Mouse (Mus musculus): ENCODE measurements around the gene Pfn1. TPM values are rescaled to one million over a fixed set of nuclear protein-coding genes. Genes with fewer than 3 reads are reported as not detected.

The Pfn1 gene
- polyA plus RNA-seq, 1 experiment from 2014 or later: 2,132 TPM

- Histone ChIP-seq H3K27ac (no peak overlapping the region), H3K27me3 (ENCODE audit: low read depth, poor library complexity, severe bottlenecking) (no peaks in the 10 kb centered on the region), H3K4me3 (no peak overlapping the region), H3K9me3 (replicated peaks) (no peaks in the 10 kb centered on the region), H3K4me1 (no peaks in the 10 kb centered on the region), H3K36me3 (peaks cover 3% of the 10 kb centered on the region)
- WGBS: 100% methylated on average over 1 of the region's 1 CpGs
- no peak for DNase-seq (ENCODE audit: low spot score)
Measured at GRCm38 (mm10) chr11:70637764-70638163, 16.7 kb downstream of the Pfn1 start.

GRCm38 (mm10) chr11:70635601-70636000 is 18.8 kb downstream of the Pfn1 start:
- no peaks in the 10 kb centered on the region for H3K27me3 ChIP-seq (ENCODE audit: low read depth, poor library complexity, severe bottlenecking)
- no peaks in the 10 kb centered on the region for H3K36me3 ChIP-seq
- no peak overlapping the region for H3K27ac ChIP-seq
- DNase-seq (ENCODE audit: low spot score): no peak
- H3K4me3 ChIP-seq: no peak overlapping the region
- no peaks in the 10 kb centered on the region for H3K4me1 ChIP-seq
- no peaks in the 10 kb centered on the region for H3K9me3 ChIP-seq (replicated peaks)
- WGBS: 82% methylated on average over 4 of the region's 4 CpGs

GRCm38 (mm10) chr11:70630129-70630528 is 24.3 kb downstream of the Pfn1 start:
- WGBS: 70% methylated on average over 7 of the region's 7 CpGs
- H3K27ac ChIP-seq: no peak overlapping the region
- no peaks in the 10 kb centered on the region for H3K9me3 ChIP-seq (replicated peaks)
- no peaks in the 10 kb centered on the region for H3K36me3 ChIP-seq
- H3K4me1 ChIP-seq: no peaks in the 10 kb centered on the region
- no peak overlapping the region for H3K4me3 ChIP-seq
- DNase-seq (ENCODE audit: low spot score): no peak
- H3K27me3 ChIP-seq (ENCODE audit: low read depth, poor library complexity, severe bottlenecking): no peaks in the 10 kb centered on the region

- no peak overlapping the region for H3K4me3 ChIP-seq
- H3K9me3 ChIP-seq (replicated peaks): no peaks in the 10 kb centered on the region
- no peaks in the 10 kb centered on the region for H3K27me3 ChIP-seq (ENCODE audit: low read depth, poor library complexity, severe bottlenecking)
- no peaks in the 10 kb centered on the region for H3K4me1 ChIP-seq
- no peaks in the 10 kb centered on the region for H3K36me3 ChIP-seq
- H3K27ac ChIP-seq: no peak overlapping the region
- DNase-seq (ENCODE audit: low spot score): no peak
- WGBS: 57% methylated on average over 5 of the region's 5 CpGs
Measured at GRCm38 (mm10) chr11:70629557-70629956, 24.9 kb downstream of the Pfn1 start.

GRCm38 (mm10) chr11:70628431-70628830 is 26.0 kb downstream of the Pfn1 start:
- no peaks in the 10 kb centered on the region for H3K4me1 ChIP-seq
- no peak for DNase-seq (ENCODE audit: low spot score)
- WGBS: 77% methylated on average over 2 of the region's 2 CpGs
- H3K27me3 ChIP-seq (ENCODE audit: low read depth, poor library complexity, severe bottlenecking): no peaks in the 10 kb centered on the region
- H3K4me3 ChIP-seq: no peak overlapping the region
- H3K27ac ChIP-seq: no peak overlapping the region
- no peaks in the 10 kb centered on the region for H3K9me3 ChIP-seq (replicated peaks)
- H3K36me3 ChIP-seq: no peaks in the 10 kb centered on the region

GRCm38 (mm10) chr11:70626877-70627276 is 27.6 kb downstream of the Pfn1 start:
- Histone ChIP-seq H3K27me3 (ENCODE audit: low read depth, poor library complexity, severe bottlenecking) (no peaks in the 10 kb centered on the region), H3K4me3 (no peak overlapping the region), H3K4me1 (no peaks in the 10 kb centered on the region), H3K36me3 (no peaks in the 10 kb centered on the region), H3K27ac (no peak overlapping the region), H3K9me3 (replicated peaks) (no peaks in the 10 kb centered on the region)
- DNase-seq (ENCODE audit: low spot score): no peak
- WGBS: 77% methylated on average over 4 of the region's 4 CpGs

- no peak overlapping the region for H3K4me3 ChIP-seq
- no peak overlapping the region for H3K27ac ChIP-seq
- H3K27me3 ChIP-seq (ENCODE audit: low read depth, poor library complexity, severe bottlenecking): no peaks in the 10 kb centered on the region
- H3K9me3 ChIP-seq (replicated peaks): no peaks in the 10 kb centered on the region
- no peaks in the 10 kb centered on the region for H3K4me1 ChIP-seq
- 49% methylated on average over 4 of the region's 4 CpGs for WGBS
- H3K36me3 ChIP-seq: no peaks in the 10 kb centered on the region
- DNase-seq (ENCODE audit: low spot score): peak; percentile 74
Measured at GRCm38 (mm10) chr11:70625473-70625872, 29.0 kb downstream of the Pfn1 start.

GRCm38 (mm10) chr11:70623053-70623742 is 31.2 kb downstream of the Pfn1 start:
- 84% methylated on average over 10 of the region's 10 CpGs for WGBS
- Histone ChIP-seq H3K36me3 (no peaks in the 10 kb centered on the region), H3K27ac (no peak overlapping the region), H3K4me1 (no peaks in the 10 kb centered on the region), H3K4me3 (no peak overlapping the region), H3K27me3 (ENCODE audit: low read depth, poor library complexity, severe bottlenecking) (no peaks in the 10 kb centered on the region), H3K9me3 (replicated peaks) (no peaks in the 10 kb centered on the region)
- DNase-seq (ENCODE audit: low spot score): no peak

- 42% methylated on average over 7 of the region's 7 CpGs for WGBS
- no peaks in the 10 kb centered on the region for H3K9me3 ChIP-seq (replicated peaks)
- DNase-seq (ENCODE audit: low spot score): no peak
- no peak overlapping the region for H3K27ac ChIP-seq
- no peaks in the 10 kb centered on the region for H3K4me1 ChIP-seq
- no peak overlapping the region for H3K4me3 ChIP-seq
- no peaks in the 10 kb centered on the region for H3K36me3 ChIP-seq
- H3K27me3 ChIP-seq (ENCODE audit: low read depth, poor library complexity, severe bottlenecking): 0 out of 2 replicates have a peak, but pooled peaks cover under 1% of the 10 kb centered on the region
Measured at GRCm38 (mm10) chr11:70621972-70622814, 32.3 kb downstream of the Pfn1 start.

- no peak within 1 kb of the TSS for H3K27ac ChIP-seq
- 29% methylated on average over 1 of the region's 1 CpGs for WGBS
Measured at GRCm38 (mm10) chr11:70619101-70619500, 35.3 kb downstream of the Pfn1 start, which contains the start of gene Chrne. TSS of gene Chrne (minus strand) at chr11:70619216.

GRCm38 (mm10) chr11:70615516-70616093 is 38.8 kb downstream of the Pfn1 start, which contains the start of gene 4930544D05Rik:
TSS of gene 4930544D05Rik (plus strand) at chr11:70615848.
- Histone ChIP-seq H3K27me3 (ENCODE audit: low read depth, poor library complexity, severe bottlenecking) (peaks cover 22% of the 10 kb centered on the region), H3K9me3 (replicated peaks) (no peaks in the 10 kb centered on the region), H3K4me1 (peaks cover 17% of the 10 kb centered on the region), H3K27ac (no peak within 1 kb of the TSS; the same call in 1 of the 2 replicates), H3K36me3 (peaks cover 35% of the 10 kb centered on the region), H3K4me3 (peak within 1 kb of the TSS; percentile 51)
- no peak for DNase-seq (ENCODE audit: low spot score)
- 13% methylated on average over 21 of the region's 21 CpGs for WGBS

More at GRCm38 (mm10) chr11:70619101-70619500, 35.3 kb downstream of the Pfn1 start, which contains the start of gene Chrne:
- Histone ChIP-seq H3K36me3 (no peaks in the 10 kb centered on the region), H3K4me1 (peaks cover 17% of the 10 kb centered on the region), H3K27me3 (ENCODE audit: low read depth, poor library complexity, severe bottlenecking) (peaks cover 22% of the 10 kb centered on the region), H3K4me3 (no peak within 1 kb of the TSS), H3K9me3 (replicated peaks) (no peaks in the 10 kb centered on the region)
- DNase-seq (ENCODE audit: low spot score): no peak

- Histone ChIP-seq H3K36me3 (peaks cover 40% of the 10 kb centered on the region), H3K9me3 (replicated peaks) (no peaks in the 10 kb centered on the region), H3K27me3 (ENCODE audit: low read depth, poor library complexity, severe bottlenecking) (peaks cover 22% of the 10 kb centered on the region), H3K4me3 (peak overlapping the region; percentile 51), H3K27ac (no peak overlapping the region; the same call in 1 of the 2 replicates), H3K4me1 (peaks cover 17% of the 10 kb centered on the region)
- DNase-seq (ENCODE audit: low spot score): peak; percentile 53
- WGBS: under 1% methylated on average over 17 of the region's 17 CpGs
Measured at GRCm38 (mm10) chr11:70615074-70615473, 39.4 kb downstream of the Pfn1 start.

- Histone ChIP-seq H3K27me3 (ENCODE audit: low read depth, poor library complexity, severe bottlenecking) (peaks cover 22% of the 10 kb centered on the region), H3K4me1 (peaks cover 17% of the 10 kb centered on the region), H3K9me3 (replicated peaks) (no peaks in the 10 kb centered on the region), H3K36me3 (peaks cover 66% of the 10 kb centered on the region), H3K27ac (no peak overlapping the region), H3K4me3 (no peak overlapping the region)
- DNase-seq (ENCODE audit: low spot score): no peak
- 78% methylated on average over 7 of the region's 7 CpGs for WGBS
Measured at GRCm38 (mm10) chr11:70612505-70612904, 41.9 kb downstream of the Pfn1 start.

All from limb, embryonic 10.5 days (tissue).